Mouse (Mus musculus) 416B (cell line): Measurements from ENCODE around the gene Prdx6b.

Experiments
- DNase-seq: peaks from one replicate; pipeline ENCODE4 v3.0.0; 2011; ENCODE audit warnings: low read depth

Gene Prdx6b

GRCm38 (mm10) chr2:80325779-80326178 is 33.5 kb downstream of the Prdx6b start:
- no peak for DNase-seq

- DNase-seq = peak; percentile 69
Measured at GRCm38 (mm10) chr2:80327272-80327671, 35.0 kb downstream of the Prdx6b start.

- no peak for DNase-seq
Measured at GRCm38 (mm10) chr2:80328961-80329653, 36.8 kb downstream of the Prdx6b start.

- DNase-seq = no peak
Measured at GRCm38 (mm10) chr2:80340537-80340936, 48.3 kb downstream of the Prdx6b start.
